Mouse (Mus musculus) cortical plate, adult 2 months (tissue): Measurements from ENCODE around the gene Hagh.

Source experiments
- CTCF ChIP-seq: fragments of 200-500 bp; IDR thresholded peaks from 2 replicates; pipeline ENCODE4 v1.5.1; 2011; ENCODE audit warnings: mild to moderate bottlenecking, control low read depth, low read length; ENCODE audit not compliant: insufficient read depth; ENCODE audit errors: extremely low read depth
- POLR2A ChIP-seq: fragments of 200-500 bp; IDR thresholded peaks from 2 replicates; pipeline ENCODE4 v1.6.1; 2011; ENCODE audit warnings: mild to moderate bottlenecking, low read length, control low read depth; ENCODE audit not compliant: insufficient read depth; ENCODE audit errors: extremely low read depth

GRCm38 (mm10) chr17:24818172-24818571 is 21.8 kb upstream of the Hagh start:
- TF ChIP-seq CTCF, result no peak
- no peak for TF ChIP-seq POLR2A
